ENCODE assay signal across 15 mouse cellular contexts in genomic region chr17:46351026-46351700, GRCm38 (mm10). TPM values are rescaled to one million over a fixed set of nuclear protein-coding genes. Genes with fewer than 3 reads are reported as not detected.
"Had no signal": no experiment of that assay in that cellular context is flagged by ENCODE, and none has a peak within 500 bp of the region (broad histone marks: within the 10 kb centered on the region; RNA-seq: fewer than 3 reads in every experiment).

No protein-coding gene starts in this region.

- H3K27ac ChIP-seq: intestine, embryonic 15.5 days; kidney, postnatal 0 days; layer of hippocampus, adult 2 months; liver, embryonic 13.5 days had no signal

- H3K9me3 ChIP-seq: intestine, embryonic 15.5 days had no signal

- DNase-seq: layer of hippocampus, adult 9-11 months; liver, embryonic 13.5 days; lung, adult 2 months; lung, postnatal 14 days; lung, postnatal 4 days; midbrain, embryonic 14.5 days; thymus, adult 18-20 months; thymus, postnatal 36 days had no signal

- H3K9ac ChIP-seq: intestine, embryonic 15.5 days; liver, embryonic 13.5 days had no signal

- ATAC-seq: intestine, embryonic 15.5 days had no signal

- H3K4me3 ChIP-seq: intestine, embryonic 15.5 days; layer of hippocampus, adult 2 months; liver, embryonic 13.5 days had no signal

- H3K4me2 ChIP-seq: intestine, embryonic 15.5 days; liver, embryonic 13.5 days; midbrain, embryonic 11.5 days had no signal

- H3K27me3 ChIP-seq: intestine, embryonic 15.5 days; liver, embryonic 13.5 days had no signal

- H3K36me3 ChIP-seq: intestine, embryonic 15.5 days; liver, embryonic 13.5 days had no signal

- H3K4me1 ChIP-seq: intestine, embryonic 15.5 days; liver, embryonic 13.5 days had no signal

RNA-seq across cellular contexts. Expression of gene Dlk2, which starts 53.9 kb away (rescaled TPM):
- total RNA-seq: liver, adult 2 months; megakaryocyte progenitor cell, adult 5-6 weeks; megakaryocyte-erythroid progenitor cell, adult 5-6 weeks had no signal
- polyA plus RNA-seq: liver, adult 2 months had no signal
